Mouse (Mus musculus) thymus, postnatal 10 days (tissue): Measurements from ENCODE around the gene Tmcc3.
"Not testable (repeated sequence)": the region's sequence is repeated elsewhere in the genome, so short reads cannot be mapped to it uniquely, and the experiment has no call there.

ENCODE experiments used
- DNase-seq, 2 experiments: peaks; one replicate each; pipeline ENCODE4 v3.0.0; 2021; ENCODE audit warnings: low spot score in 2 of 2

The Tmcc3 gene

DNA sequence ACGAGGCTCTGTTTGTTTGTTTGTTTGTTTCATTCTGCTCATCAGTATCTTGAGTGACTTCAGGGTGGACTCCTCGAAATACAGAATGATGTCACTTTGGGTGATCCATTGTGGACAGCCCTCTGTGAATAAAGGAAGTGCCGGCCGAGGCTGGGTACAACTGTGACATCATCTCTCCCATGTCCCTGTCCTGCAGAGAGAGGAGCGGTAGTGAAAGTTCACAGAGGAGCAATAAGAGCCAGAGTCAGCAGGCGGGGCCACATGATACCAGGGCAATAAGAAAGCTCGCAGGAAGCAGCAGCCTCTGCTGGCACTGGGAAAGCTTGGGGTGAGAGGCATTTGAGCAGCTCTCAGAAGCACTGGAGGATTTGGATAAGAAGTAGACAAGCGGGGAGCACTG lies 264.2 kb downstream of the Tmcc3 start:
- no peak for DNase-seq

DNA sequence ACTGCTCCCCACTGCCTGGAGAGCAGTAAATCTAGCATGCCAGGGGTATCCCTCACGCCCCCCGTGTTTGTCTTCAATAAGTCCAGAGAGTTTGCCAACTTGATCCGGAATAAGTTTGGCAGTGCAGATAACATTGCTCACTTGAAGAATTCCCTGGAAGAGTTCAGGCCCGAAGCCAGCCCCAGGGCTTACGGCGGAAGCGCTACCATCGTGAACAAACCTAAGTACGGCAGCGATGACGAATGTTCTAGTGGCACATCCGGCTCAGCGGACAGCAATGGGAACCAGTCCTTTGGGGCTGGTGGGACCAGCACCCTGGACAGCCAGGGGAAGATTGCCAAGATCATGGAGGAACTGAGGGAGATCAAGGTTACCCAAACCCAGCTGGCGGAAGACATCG lies 267.1 kb downstream of the Tmcc3 start:
- DNase-seq: no peak

DNA sequence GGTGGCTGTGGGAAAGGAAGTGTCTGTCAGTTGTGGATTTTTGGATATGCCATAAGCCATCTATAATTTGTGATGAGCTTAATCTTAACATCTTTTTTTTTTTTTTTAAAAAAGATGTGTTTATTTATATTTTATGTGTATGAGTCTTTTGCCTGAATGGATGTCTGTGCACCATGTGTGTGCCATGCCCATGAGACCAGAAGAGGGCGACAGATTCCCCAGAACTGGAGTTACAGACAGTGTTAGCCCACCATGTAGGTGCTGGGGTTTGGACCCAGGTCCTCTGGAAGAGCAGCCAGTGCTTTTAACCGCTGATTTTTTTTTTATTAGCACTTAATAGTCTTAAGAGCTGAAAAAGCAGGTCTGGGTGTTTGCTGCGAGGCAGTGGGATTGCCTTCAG lies 269.6 kb downstream of the Tmcc3 start:
- DNase-seq: no peak

DNA sequence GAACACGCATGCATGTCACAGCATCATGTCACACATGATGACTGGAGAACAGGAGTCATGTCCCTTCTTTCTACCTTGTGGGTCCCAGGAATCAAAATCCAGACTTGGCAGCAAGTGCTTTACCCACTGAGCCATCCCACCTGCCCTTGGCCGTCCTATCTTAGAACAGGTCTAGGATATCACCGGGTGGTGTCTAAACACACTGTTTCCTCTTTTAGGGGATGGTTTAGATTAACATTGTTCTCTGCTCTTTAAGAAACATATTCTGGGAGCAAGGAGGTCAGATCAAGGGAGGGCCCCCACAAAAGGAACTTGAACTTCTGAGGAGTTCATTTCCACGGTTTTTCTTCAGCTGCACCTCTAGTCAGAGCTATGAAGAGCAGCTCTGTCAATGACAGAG lies 272.0 kb downstream of the Tmcc3 start:
- DNase-seq: no peak

DNA sequence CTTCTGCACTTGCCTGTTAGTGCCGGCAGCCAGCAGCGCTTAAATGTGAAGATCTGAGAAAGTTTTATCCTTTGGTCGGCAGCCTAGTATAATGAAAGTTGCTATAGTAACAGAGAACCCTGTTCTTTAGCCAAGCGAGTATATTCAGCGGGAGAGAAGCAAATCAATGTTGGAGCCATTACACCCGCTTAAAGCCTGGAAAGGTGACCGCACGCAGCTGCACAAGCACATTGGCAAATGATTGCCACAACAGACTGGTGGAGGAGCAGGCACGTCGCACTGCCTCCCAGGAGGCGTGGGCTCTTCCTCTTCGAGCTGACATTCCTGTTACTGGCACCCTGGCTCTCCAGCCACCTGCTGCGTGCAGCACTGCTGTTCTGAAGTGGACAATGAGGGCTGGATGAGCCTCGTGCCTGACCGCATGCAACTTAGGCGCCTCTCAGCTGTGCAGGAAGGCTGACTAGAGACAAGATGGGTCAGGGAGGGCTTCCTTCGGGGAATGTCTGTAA lies 273.2 kb downstream of the Tmcc3 start:
- DNase-seq: no peak

DNA sequence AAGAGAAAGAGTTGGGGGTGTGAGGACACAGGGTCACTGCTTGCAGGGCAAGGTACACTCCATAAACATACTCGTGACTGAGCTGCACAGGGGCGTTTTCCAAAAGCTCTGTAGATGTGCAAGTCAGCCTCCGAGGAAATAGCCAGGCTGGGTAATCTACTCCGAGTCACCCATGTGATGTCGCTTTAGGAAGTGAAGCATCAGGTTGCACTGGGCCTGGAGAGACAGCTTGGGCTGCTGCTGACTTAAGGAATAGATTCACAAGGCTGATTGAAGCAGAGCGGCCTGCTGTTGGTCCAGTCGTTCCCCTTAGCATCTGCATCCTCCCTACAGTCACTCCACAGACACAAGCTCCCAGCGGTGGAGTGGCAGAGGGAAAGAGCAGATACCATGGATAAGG lies 274.1 kb downstream of the Tmcc3 start:
- no peak for DNase-seq

DNA sequence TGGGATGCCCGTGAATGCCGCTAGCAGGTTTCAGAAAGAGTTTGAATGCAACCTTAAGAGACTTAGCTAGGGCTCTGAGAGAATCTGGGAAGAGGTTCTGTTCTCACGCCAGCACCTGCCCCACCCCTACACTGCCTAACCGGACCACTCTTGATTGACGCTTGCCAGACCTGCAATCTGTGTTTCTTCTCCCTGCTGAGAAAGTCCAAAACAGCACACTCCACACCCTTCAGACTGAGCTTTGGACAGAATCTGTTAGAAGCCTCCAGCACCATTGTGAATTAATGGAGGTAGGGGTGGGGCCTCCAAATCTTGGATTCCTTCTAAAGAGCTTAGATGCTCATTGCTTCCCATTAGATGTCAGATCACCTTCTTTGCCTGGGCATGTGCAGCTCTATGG lies 277.2 kb downstream of the Tmcc3 start:
- no peak for DNase-seq

DNA sequence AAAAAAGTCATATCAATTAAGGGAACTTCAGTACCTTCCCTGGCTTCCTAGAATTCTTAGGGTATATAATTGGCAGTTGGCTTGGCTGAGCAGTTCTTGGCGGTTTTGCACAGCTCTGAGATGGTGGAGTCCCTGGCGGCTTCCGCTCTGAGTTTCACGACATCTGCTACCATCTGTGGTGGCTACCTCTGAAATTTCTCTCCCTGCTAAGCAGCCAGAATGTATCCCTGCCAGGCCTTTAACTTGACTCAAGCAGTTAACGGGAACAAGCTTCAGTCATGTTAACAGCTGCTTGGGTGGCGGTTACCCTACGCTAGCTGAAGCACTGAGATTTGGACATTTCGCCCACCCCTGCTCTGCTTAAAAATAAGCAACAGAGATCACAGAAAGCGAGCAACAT lies 284.0 kb downstream of the Tmcc3 start:
- DNase-seq: no peak

DNA sequence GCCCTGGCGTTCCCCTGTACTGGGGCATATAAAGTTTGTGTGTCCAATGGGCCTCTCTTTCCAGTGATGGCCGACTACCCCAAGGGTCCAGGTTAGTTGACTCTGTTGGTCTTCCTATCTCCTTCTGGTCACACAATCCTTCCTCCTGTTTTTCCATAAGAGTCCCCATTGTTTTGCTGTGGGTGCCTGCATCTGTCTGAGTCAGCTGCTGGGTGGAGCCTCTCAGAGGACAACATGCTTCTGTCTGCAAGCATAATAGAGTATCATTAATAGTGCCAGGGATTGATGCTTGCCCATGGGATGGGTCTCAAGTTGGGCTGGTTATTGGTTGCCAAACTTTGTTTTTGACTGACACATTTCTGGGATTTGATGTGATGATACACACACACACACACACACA lies 288.1 kb downstream of the Tmcc3 start:
- DNase-seq: not testable (repeated sequence)

DNA sequence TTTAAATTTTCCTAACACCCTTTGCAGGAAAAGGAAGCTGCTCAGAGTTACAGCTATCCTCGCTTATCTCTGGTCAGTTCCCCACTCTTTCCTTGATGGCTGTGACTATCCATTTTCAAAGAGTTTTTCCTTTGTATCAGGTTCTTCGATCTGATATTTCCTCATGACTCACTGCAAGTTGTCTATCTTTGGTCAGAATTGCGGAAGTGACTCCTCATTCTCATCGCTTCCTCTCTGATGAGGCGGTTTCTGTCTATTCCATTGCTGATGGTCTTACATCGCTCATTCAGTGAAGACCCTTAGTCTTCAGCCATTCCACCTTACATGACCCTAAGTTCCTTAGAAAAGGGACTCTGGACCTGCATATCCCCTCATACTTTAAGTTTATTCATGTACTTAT lies 289.3 kb downstream of the Tmcc3 start:
- DNase-seq: no peak

DNA sequence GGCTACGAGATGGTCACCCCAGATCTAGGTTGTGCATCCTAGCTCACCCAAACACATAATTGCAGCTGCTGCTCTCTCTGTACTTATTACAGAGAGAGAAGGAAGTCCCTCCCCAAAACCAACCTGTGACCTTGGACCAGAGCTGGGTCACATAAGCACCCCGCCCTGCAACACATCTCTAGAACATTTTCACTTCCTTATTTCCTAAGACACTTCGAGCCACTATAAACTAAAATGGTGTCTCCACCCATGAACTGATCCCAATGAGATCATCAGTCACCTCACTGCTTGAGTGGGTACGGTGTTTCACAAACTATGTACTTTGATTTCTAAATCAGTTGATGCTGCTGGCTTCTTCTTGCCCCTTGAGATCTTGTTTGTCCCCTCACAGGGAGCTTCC lies 293.7 kb downstream of the Tmcc3 start:
- no peak for DNase-seq

DNA sequence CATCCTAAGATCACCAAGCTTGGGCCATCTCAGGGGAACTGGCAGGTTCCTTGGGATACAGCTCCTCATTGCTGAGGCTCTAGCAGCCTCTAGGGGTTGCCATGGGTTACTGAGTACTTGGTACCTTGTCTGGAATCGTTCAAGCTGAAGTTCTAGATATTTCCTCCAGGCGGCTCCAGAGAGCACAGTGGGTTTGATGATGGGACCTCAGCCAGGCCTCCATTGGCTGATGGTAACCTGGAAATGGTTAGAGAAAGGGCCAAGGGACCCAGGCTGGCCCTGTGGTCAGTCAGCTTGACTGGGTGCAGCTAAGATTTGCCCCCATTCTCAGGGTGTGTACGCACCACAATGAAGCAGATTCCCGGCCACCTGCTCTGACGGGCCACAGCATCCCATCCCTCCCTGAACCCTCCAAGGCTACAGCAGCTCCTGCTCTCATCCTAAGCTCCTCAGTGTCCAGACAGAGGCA lies 297.6 kb downstream of the Tmcc3 start:
- peak; percentile 46 to 68 for DNase-seq

DNA sequence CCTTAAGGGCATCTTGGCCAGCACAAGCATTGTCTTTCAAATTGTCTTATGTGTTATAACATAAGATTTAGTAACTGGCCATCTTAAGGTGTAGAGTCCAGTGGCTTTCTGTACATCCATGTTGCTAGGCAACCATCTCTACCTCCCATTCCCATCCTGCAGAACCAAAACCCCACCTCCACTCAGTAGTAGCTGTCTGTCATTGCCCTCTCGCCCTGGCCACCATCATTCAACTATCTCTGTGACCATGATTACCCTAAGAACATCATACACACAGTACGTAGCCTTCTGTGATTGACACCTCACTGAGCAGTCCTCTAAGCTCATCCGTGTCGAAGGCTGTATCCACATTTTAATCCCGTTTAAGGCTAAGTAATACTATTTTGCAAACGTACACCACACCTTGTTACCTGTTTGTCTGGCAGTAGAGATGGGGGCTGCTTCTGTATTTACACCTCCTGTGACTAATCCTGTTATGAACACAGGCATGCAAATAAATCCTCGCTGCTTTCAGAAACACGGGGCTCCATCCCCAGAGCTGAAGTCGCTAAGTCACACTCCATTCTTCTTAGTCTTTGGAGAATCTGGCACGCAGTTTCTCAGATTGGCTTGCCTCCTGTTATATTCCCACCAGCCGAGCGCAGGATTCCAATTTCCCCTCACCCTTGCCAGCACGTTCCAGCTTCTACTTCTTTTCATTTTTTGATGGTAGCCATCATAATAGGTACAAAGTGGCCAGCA lies 299.6 kb downstream of the Tmcc3 start:
- DNase-seq: no peak

DNA sequence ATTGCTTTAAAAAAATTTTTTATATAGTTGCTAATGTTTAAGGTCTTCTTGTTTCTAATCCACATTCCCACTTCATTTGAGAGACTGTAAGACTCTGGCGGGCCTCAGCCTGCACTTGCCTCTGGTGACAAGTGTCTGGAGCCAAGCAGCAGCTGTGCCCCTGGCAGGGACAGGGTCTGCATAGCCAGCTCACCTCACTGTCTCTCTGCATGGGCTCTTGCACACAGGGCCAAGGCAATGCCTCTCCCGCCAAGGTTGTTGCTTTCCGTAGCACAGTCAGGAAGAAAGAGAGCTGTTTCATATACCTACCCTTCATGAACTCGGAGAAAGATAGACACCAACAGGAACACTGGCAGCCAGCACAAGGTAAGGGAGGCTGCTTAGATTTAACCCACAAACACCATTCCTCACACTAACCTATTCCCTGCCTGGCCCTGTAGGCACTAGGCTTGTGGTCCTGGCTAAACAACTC lies 300.3 kb downstream of the Tmcc3 start:
- DNase-seq: no peak

DNA sequence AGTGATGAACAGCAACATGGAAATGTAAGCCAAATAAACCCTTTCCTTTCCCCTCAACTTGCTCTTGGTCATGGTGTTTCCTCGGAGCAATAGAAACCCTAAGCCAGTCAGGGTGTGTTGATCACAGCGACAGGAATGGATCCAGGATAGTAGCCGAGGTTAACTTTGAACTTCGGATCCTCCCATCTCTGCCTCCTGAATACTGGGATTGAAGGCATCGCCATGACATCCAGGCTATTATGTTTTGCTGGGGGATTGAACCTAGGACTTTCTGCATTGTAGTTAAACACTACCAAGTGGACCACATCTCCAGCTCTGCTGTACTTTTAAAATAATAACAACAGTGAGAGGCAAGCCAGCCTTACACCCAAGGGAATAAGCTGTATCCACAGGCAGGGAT lies 307.8 kb downstream of the Tmcc3 start:
- no peak for DNase-seq

DNA sequence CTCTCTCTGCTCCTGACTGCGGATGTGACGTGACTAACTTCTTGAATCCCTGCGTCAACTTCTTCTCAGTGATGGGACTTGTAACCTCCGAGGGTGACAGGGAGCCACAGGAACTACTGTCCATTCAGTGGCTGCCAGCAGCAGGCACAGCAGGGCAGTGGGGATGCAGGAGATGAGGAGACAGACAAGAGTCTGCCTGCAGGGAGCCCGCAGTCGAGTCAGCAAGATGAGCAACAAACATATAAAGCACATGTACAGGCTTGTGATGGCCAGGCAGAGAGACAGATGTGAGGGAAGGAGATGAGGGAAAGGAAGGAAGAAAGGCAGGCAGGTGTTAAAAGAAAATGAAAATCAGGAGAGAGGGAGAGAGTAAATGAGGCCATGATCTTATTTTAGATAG lies 308.8 kb downstream of the Tmcc3 start:
- DNase-seq: no peak

DNA sequence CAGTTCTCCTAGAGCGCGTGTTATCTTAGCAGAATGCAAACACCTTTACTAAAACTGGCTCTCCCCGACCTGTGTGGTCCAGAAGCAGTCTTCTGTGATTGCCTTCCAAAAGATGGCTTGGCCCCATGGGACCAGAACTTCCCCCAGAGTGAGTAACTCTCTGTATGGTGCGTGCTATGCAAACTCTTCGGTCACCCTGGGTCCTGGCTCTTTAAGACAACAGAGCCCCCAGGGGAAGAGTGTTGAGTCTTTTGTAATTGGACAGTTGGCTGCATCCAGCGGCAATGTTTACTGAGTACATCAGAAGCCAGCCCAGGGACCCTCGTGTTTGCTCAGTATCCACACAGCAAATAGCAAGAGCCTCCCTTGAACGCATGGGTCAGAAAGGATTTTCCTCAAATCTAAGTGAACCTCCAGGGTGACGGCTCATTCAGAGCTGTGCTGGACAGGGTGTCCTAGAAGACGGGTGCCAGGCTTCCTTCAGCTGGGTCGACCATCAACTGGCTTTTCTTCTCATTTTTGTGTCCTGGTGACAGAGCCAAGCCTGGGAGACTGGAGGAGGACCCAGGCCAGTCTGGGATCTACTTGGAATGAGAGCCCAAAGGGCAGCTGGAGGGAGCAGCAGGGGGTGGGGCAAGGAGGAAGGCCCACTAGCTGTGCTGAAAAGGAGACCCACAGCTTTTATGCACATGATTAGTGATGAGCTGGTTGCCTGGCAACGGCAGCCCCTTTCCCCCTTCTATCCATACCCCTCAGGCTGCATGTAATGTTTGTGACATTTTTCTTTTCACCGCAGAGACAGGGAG lies 309.9 kb downstream of the Tmcc3 start:
- no peak for DNase-seq

DNA sequence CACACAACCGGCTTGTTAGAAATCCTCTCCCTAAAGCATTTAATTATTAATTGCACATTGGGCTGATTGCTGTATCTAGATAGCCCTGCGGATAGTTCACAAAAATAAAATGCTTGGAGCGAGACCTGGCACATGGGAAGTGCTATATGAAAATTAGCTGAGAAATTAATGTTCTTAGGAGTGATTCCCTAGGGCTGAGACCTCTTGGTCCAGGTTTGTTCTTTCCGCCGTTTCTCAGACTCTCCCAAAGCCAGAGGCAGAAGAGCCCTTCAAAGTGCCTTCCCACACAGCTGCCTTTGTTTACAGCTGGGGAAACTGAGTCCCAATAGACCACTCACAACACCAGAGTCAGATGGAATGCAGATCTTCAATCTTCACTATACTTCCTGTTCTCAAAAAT lies 310.5 kb downstream of the Tmcc3 start:
- no peak for DNase-seq

DNA sequence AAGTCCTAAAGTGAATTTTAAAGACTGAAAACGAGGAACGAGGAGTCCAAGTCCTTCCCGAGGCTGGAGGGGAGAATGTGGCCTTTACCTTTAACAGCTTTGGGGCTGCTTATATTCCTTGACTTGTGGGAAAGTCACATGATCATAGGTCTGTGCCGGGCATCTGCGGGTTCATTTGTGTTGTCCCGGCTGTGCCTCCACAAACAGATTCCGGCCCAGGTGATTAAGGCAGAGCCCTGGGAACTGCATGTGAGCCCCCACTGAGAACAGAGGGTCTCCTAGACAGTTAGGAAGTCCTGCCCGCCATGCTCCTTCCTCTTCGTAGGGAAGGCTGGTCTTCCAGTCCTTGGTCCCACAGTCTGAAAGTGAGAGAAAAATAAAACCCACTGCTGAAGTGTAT lies 311.1 kb downstream of the Tmcc3 start:
- no peak for DNase-seq

DNA sequence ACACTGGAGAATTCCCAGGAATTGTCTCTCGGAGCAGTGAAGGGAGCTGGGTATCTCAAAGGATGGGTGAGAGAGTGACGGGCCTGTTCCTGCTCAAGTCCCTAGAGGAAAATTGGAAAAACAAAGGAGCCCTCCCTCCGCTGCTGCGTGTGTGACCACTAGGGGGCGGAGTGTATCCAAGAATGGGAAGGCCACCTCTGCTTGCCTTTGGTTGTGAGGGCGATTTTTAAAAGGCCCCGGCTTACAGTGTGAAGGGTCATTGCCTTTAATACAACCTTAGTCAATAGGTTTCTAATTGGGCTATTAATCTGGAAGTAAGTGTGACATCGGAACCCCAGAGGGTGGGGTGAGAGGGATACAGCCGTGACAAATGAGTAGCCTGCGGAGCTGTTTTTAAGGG lies 311.9 kb downstream of the Tmcc3 start:
- DNase-seq: peak; percentile 13 to 77

DNA sequence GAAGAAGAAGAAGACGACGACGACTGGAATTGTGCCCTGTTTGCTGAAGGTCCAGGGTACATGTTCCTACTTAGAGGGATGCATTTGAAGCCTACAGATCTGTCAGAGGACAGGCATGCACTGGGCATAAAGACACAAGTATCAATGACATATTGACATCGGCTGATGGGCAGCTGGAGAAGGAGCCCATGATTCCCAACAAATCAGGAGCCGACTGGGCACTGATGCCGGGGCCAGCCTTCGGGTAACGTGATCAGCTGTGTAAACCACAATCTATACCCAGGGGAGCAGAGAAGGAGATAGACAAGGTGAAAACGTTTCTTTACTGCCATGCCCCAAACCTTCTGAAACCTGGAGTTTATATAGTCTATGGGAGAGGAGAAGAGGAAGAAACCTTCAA lies 313.3 kb downstream of the Tmcc3 start:
- no peak for DNase-seq

DNA sequence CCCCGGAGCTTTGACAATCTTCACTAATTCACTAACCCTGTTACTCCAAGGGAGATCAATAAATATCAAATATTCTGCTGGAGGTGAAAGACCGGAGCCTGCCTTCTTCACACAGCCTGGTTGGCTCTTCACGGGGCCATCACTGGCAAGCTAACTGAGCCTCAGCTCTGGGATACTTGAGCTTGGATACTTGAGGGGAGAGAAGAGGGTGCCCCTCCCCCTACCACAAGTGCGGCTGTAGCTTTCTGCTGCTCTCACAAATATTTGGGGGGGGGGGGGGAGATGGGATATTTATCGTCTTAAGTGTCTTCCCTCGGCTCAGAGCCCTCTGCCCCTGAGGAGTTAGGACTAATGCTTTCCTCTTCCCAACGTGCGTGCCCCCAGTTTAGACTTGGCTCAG lies 313.9 kb downstream of the Tmcc3 start:
- no peak for DNase-seq

DNA sequence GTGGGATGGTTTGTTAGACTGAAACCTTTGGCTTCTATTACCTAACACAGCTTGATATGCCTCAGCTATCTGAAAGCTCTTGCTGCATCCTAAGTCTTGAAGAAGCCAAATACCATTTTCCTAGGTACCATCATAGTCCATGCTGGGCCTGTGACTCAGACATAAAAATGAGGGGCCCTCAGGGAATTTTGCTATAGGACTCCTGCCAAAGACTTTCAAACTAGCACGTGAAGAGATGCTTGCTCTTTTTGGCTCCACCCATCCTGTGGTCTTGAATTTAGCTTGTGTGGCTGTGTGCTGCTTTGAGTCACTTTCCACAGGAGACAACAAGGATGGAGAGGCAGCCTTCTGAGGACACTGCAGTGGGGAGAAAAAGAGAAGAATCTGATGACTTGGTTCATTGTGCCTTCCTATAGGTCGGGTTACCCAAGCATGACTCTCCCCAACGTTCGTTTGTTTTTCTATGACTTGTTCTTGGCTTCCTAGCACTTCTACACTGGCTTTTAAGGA lies 319.1 kb downstream of the Tmcc3 start:
- no peak for DNase-seq
